Mouse (Mus musculus): ENCODE data around the gene Acvr1b.

GRCm38 (mm10) chr15:101220905-101221297, 47.0 kb downstream of the Acvr1b start:
- TF ChIP-seq MYOG (IDR thresholded peaks at IDR 0.05; ENCODE audit: control insufficient read depth in 1 of 3, insufficient read depth in 1 of 3, insufficient read length in 2 of 3, low read depth in 2 of 3) (peak in 2 of 3 experiments; percentile 75 to 95), USF1 (IDR thresholded peaks at IDR 0.05; ENCODE audit: low read depth) (no peak), POLR2A (IDR thresholded peaks at IDR 0.05; ENCODE audit: insufficient read length, low read depth) (no peak), POLR2AphosphoS2 (IDR thresholded peaks at IDR 0.05; ENCODE audit: insufficient read length, low read depth) (no peak), E2F4 (IDR thresholded peaks at IDR 0.05; ENCODE audit: insufficient read depth) (no peak), CEBPB (IDR thresholded peaks at IDR 0.05; ENCODE audit: insufficient read depth, poor library complexity, severe bottlenecking) (peak; percentile 53; the same call in 1 of the 2 replicates), MAX (IDR thresholded peaks at IDR 0.05; ENCODE audit: low read depth) (no peak), TCF12 (IDR thresholded peaks at IDR 0.05; ENCODE audit: insufficient read depth, poor library complexity, severe bottlenecking) (peak; percentile 43)

All from myocyte (in vitro differentiated cells).